Mouse (Mus musculus) MEL (cell line): ENCODE data around the gene Pea15a. TPM values are rescaled to one million over a fixed set of nuclear protein-coding genes. Genes with fewer than 3 reads are reported as not detected.

Source experiments
- DNase-seq: peaks from one replicate; pipeline ENCODE4 v3.0.0; 2011; ENCODE audit warnings: low read depth, low spot score
- H3K27ac ChIP-seq: 2 replicates; pipeline ENCODE4 v1.5.1; 2012; ENCODE audit warnings: low read depth, mild to moderate bottlenecking, control low read depth, low read length, moderate library complexity; ENCODE audit not compliant: control insufficient read depth
- H3K27me3 ChIP-seq, 2 experiments: fragments of 150-350 bp in 1 of 2; sonication (generic) in 1 of 2; 2 replicates each; pipeline ENCODE4 v1.6.1; 2012; ENCODE audit warnings: low read length in 2 of 2, mild to moderate bottlenecking in 2 of 2, improper control_type of control experiment in 1 of 2, moderate library complexity in 1 of 2; ENCODE audit not compliant: insufficient read depth in 2 of 2, control insufficient read depth in 1 of 2
- H3K36me3 ChIP-seq, 2 experiments: 2 replicates each; pipeline ENCODE4 v1.6.1; 2012 to 2014; ENCODE audit warnings: low read length in 2 of 2, improper control_type of control experiment in 1 of 2, inconsistent platforms in 1 of 2, mild to moderate bottlenecking in 1 of 2; ENCODE audit not compliant: insufficient read depth in 2 of 2, control insufficient read depth in 1 of 2
- H3K4me1 ChIP-seq, 2 experiments: fragments of 150-350 bp in 1 of 2; sonication (generic) in 1 of 2; 2 replicates each; pipeline ENCODE4 v1.6.1; 2012; ENCODE audit warnings: low read length in 2 of 2, improper control_type of control experiment in 1 of 2, mild to moderate bottlenecking in 1 of 2; ENCODE audit not compliant: insufficient read depth in 2 of 2, control insufficient read depth in 1 of 2
- H3K4me3 ChIP-seq, 2 experiments: fragments of 150-350 bp in 1 of 2; sonication (generic) in 1 of 2; 2 replicates each; pipeline ENCODE4 v1.5.1; 2012; ENCODE audit warnings: low read depth in 2 of 2, low read length in 2 of 2, mild to moderate bottlenecking in 2 of 2, moderate library complexity in 2 of 2, control low read depth in 1 of 2, improper control_type of control experiment in 1 of 2; ENCODE audit not compliant: control insufficient read depth in 1 of 2, insufficient read depth in 1 of 2
- H3K79me2 ChIP-seq: 2 replicates; pipeline ENCODE4 v1.6.1; 2012; ENCODE audit warnings: mild to moderate bottlenecking, low read length, moderate library complexity; ENCODE audit not compliant: control insufficient read depth, poor library complexity, insufficient read depth
- H3K9ac ChIP-seq: 2 replicates; pipeline ENCODE4 v1.6.1; 2012; ENCODE audit warnings: low read depth, mild to moderate bottlenecking, control low read depth, low read length, moderate library complexity; ENCODE audit not compliant: control insufficient read depth, poor library complexity, severe bottlenecking
- H3K9me3 ChIP-seq: fragments of 150-350 bp; sonication (generic); replicated peaks from 2 replicates; pipeline ENCODE4 v1.6.1; 2012; ENCODE audit warnings: mild to moderate bottlenecking, low read length, improper control_type of control experiment, moderate library complexity; ENCODE audit not compliant: insufficient read depth
- ELF1 ChIP-seq: IDR thresholded peaks from 2 replicates; pipeline ENCODE4 v1.6.1; 2014; ENCODE audit warnings: low read depth, mild to moderate bottlenecking, inconsistent platforms, low read length, improper control_type of control experiment, moderate library complexity
- ETS1 ChIP-seq: IDR thresholded peaks from 2 replicates; pipeline ENCODE4 v1.6.1; 2012; ENCODE audit warnings: low read depth, mild to moderate bottlenecking, inconsistent platforms, low read length, improper control_type of control experiment, moderate library complexity
- GATA1 ChIP-seq: IDR thresholded peaks from 2 replicates; pipeline ENCODE4 v1.6.1; 2011; ENCODE audit warnings: low read depth, low read length, improper control_type of control experiment
- HCFC1 ChIP-seq: IDR thresholded peaks from 2 replicates; pipeline ENCODE4 v1.6.1; 2012; ENCODE audit warnings: low read depth, mild to moderate bottlenecking, inconsistent platforms, low read length, improper control_type of control experiment, moderate library complexity
- MAZ ChIP-seq: IDR thresholded peaks from 2 replicates; pipeline ENCODE4 v1.6.1; 2012; ENCODE audit warnings: low read depth, mild to moderate bottlenecking, inconsistent platforms, low read length, improper control_type of control experiment
- MEF2A ChIP-seq: IDR thresholded peaks from 2 replicates; pipeline ENCODE4 v1.6.1; 2014; ENCODE audit warnings: low read depth, mild to moderate bottlenecking, inconsistent platforms, low read length, improper control_type of control experiment; ENCODE audit not compliant: poor library complexity, insufficient replicate concordance, severe bottlenecking; ENCODE audit errors: extremely low read depth
- MXI1 ChIP-seq: IDR thresholded peaks from 2 replicates; pipeline ENCODE4 v1.6.1; 2011; ENCODE audit warnings: mild to moderate bottlenecking, low read depth, low read length, improper control_type of control experiment
- POLR2A ChIP-seq, 2 experiments: IDR thresholded peaks; 2 replicates each; pipeline ENCODE4 v1.6.1; 2011 to 2012; ENCODE audit warnings: low read length in 2 of 2, mild to moderate bottlenecking in 2 of 2, control low read depth in 1 of 2, improper control_type of control experiment in 1 of 2, low read depth in 1 of 2, moderate library complexity in 1 of 2; ENCODE audit not compliant: control insufficient read depth in 1 of 2, insufficient read depth in 1 of 2, poor library complexity in 1 of 2
- POLR2AphosphoS5 ChIP-seq: IDR thresholded peaks from 2 replicates; pipeline ENCODE4 v1.6.1; 2012; ENCODE audit warnings: low read depth, borderline replicate concordance, mild to moderate bottlenecking, inconsistent platforms, low read length, moderate library complexity, mixed read lengths
- RCOR1 ChIP-seq: IDR thresholded peaks from 2 replicates; pipeline ENCODE4 v1.6.1; 2012; ENCODE audit warnings: low read depth, mild to moderate bottlenecking, inconsistent platforms, low read length, improper control_type of control experiment
- SIN3A ChIP-seq: IDR thresholded peaks from 2 replicates; pipeline ENCODE4 v1.6.1; 2012; ENCODE audit warnings: low read length, improper control_type of control experiment, inconsistent platforms
- UBTF ChIP-seq: IDR thresholded peaks from 2 replicates; pipeline ENCODE4 v1.6.1; 2012; ENCODE audit warnings: low read depth, mild to moderate bottlenecking, inconsistent platforms, low read length, improper control_type of control experiment, moderate library complexity, borderline replicate concordance; ENCODE audit not compliant: insufficient read depth
- USF2 ChIP-seq, 2 experiments: IDR thresholded peaks; 2 replicates each; pipeline ENCODE4 v1.6.1; 2011 to 2012; ENCODE audit warnings: improper control_type of control experiment in 2 of 2, low read length in 2 of 2, borderline replicate concordance in 1 of 2, inconsistent platforms in 1 of 2, low read depth in 1 of 2, mild to moderate bottlenecking in 1 of 2; ENCODE audit not compliant: insufficient read depth in 1 of 2
- polyA plus RNA-seq, 2 experiments: library from polyadenylated mRNA; stranded (reverse) in 1 of 2; unstranded in 1 of 2; fragments of >175 nt in 1 of 2; fragments of >200 nt in 1 of 2; gene quantifications; 2 replicates each; pipeline versions ENCODE4 v1.2.1 to v1.2.4; 2012; ENCODE audit warnings: low replicate concordance in 2 of 2, low read depth in 1 of 2; ENCODE audit not compliant: insufficient read length in 2 of 2, insufficient read depth in 1 of 2, missing spikeins in 1 of 2
- total RNA-seq: library from RNA; depleted of rRNA; stranded (reverse); fragments of 300-350 nt; gene quantifications from 2 replicates; pipeline ENCODE4 v1.2.3, GENCODE M21; 2012

Pea15a gene
- total and polyA plus RNA-seq, 3 experiments: 2.4 to 7.5 TPM; not detected in 1

DNA sequence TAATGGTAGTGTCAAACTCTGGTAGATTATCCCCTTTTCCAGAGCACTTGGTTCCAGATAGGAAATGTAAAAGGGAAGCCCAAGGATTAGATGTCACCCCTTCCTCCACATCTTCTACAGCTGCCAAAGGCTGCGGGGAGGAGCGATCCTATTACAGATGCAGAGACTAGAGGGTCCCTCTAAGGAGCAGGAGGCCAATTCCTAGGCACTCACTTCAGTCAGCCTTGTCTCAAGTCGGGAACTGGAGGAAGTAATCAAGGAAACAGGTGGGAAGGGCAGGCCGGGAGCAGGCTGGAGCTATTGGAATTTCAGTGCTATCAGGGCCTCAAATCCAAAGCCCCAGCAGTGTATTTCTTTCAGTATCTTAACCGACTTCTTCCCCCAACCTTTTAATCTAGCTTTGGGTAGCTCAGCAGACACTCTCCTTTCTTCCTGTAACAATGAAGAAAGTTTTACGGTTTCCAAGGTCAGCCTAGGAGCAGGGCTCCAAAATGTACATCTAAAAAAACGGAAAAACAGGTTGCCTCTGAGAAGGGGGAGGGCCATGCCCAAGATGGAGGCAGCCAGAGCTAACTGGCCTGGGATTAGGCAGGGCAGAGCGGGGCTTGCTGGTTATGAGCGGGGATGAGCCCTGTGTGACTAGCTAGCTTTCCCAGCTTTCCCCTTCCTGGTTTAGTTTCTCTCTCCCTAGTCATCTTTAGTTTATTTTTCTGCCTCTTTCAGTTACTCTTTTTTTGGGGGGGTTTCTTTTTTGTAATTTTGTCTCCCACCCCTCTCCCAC, 2.4 kb downstream of the Pea15a start:
- Histone ChIP-seq H3K27ac (no peak overlapping the region), H3K4me1 (peaks cover 3 to 7% of the 10 kb centered on the region in 2 experiments)
- TF ChIP-seq MXI1 (no peak), SIN3A (0 out of 2 replicates have a peak, but pooled peaks have one; percentile 11)
- TF ChIP-seq, all 39 proteins: peak for 1

DNA sequence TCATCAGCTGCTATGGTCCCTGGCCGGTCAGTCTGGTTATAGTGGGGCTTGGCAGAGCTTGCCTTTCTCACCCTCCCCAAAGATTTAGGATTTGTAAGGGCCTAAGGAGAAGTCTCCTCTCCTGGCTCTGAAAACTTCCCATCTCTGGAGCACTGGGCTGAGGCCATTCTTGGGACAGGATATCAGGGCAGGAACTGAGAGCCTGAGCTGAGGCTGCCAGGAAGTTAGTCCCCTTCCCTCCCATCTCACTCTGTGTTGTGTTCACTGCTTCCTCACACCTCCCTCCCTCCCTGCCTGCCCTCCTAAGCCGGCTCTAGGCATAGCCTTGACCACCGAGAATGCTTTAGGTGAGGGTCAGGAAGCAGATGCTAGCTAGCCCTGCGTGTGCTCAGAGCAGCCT, 3.0 kb downstream of the Pea15a start:
- Histone ChIP-seq H3K4me3 (no peak overlapping the region), H3K27ac (no peak overlapping the region), H3K27me3 (no peaks in the 10 kb centered on the region), H3K9me3 (no peaks in the 10 kb centered on the region), H3K4me1 (peaks cover 3 to 7% of the 10 kb centered on the region in 2 experiments), H3K79me2 (no peaks in the 10 kb centered on the region), H3K36me3 (peaks cover 0 to 1% of the 10 kb centered on the region in 2 experiments; a peak in 1 of 4 replicates), H3K9ac (no peak overlapping the region)
- TF ChIP-seq POLR2AphosphoS5 (no peak), UBTF (no peak), ETS1 (no peak), MEF2A (no peak), RCOR1 (no peak), USF2 (IDR thresholded peaks at IDR 0.05; ENCODE audit: borderline replicate concordance in 1 of 2, insufficient read depth in 1 of 2, low read depth in 1 of 2, low read length in 2 of 2) (no peak), GATA1 (no peak), ELF1 (no peak), POLR2A (IDR thresholded peaks at IDR 0.05; ENCODE audit: control insufficient read depth in 1 of 2, insufficient read depth in 1 of 2, low read depth in 1 of 2, low read length in 2 of 2, poor library complexity in 1 of 2) (no peak), HCFC1 (no peak), MAZ (no peak)
- DNase-seq: no peak

More for the DNA sequence above, 2.4 kb downstream of the Pea15a start:
- Histone ChIP-seq H3K27me3 (no peaks in the 10 kb centered on the region), H3K9ac (no peak overlapping the region), H3K79me2 (no peaks in the 10 kb centered on the region), H3K4me3 (no peak overlapping the region), H3K36me3 (peaks cover 0 to under 1% of the 10 kb centered on the region in 2 experiments; a peak in 1 of 4 replicates), H3K9me3 (no peaks in the 10 kb centered on the region)
- DNase-seq: no peak
